Mouse (Mus musculus): ENCODE measurements around the gene Cabp5.
"Not testable (repeated sequence)": the region's sequence is repeated elsewhere in the genome, so short reads cannot be mapped to it uniquely, and the experiment has no call there.

Cabp5 gene

DNA sequence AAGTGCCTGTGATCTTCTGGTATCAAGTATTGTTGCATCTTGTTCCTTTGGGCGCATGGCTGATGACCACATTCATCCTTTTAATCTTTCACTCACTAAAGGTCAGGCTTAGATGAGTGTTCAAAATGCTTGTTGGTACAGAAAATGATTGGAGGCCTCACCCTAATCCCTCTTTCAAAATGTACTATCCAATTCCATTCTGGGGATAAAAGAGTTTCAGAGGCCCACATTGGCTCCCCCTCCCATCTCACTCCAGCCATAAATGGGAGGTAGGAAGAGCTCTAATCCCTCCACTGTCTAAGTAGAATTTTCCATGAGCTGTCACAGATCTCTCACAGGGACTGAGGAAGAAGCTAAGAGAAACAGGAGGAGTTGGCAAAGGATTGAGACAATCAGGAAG is at the start of gene Cabp5:
TSS of gene Cabp5 (plus strand) at position 301 of the 400 bp plus-strand sequence.
- no peak for DNase-seq (ENCODE audit: low read depth, low spot score)

- no peak for DNase-seq (ENCODE audit: low read depth, low spot score)
These were observed 42.0 kb upstream of the Cabp5 start for GRCm38 (mm10) chr7:13355943-13356342.

DNA sequence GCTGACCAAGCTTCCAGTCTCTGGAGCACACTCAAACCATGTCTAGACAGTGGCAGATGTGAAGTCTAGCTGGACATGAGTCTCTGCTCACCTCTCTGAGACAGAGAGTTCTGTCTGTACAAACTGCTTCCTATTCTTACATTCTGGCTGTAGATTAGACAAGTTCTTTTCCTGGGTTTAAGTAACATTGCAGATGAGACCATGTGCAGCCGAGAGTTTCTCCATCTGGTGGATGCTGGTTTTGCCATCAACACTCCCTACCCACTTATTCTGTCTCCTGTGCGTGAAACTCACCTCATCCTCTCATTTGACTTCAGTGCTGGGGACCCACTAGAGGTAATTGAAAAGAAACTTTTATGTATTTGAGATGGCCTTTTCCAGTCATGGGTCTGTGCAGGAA is 17.3 kb upstream of the Cabp5 start:
- DNase-seq (ENCODE audit: low read depth, low spot score) = no peak

- not testable (repeated sequence) for DNase-seq (ENCODE audit: low read depth, low spot score)
These were observed 52.6 kb downstream of the Cabp5 start, which contains the start of gene Bsph1 for GRCm38 (mm10) chr7:13450541-13450940. Bsph1 (plus strand) TSS chr7:13450841.
